Mouse (Mus musculus): ENCODE measurements at regions not wholly inside any gene's neighbourhood (a gene's known extent, or its start where the extent isn't known, plus 50 kb on each side); places are given as distances from the start of the nearest gene placed in this dataset.

DNA sequence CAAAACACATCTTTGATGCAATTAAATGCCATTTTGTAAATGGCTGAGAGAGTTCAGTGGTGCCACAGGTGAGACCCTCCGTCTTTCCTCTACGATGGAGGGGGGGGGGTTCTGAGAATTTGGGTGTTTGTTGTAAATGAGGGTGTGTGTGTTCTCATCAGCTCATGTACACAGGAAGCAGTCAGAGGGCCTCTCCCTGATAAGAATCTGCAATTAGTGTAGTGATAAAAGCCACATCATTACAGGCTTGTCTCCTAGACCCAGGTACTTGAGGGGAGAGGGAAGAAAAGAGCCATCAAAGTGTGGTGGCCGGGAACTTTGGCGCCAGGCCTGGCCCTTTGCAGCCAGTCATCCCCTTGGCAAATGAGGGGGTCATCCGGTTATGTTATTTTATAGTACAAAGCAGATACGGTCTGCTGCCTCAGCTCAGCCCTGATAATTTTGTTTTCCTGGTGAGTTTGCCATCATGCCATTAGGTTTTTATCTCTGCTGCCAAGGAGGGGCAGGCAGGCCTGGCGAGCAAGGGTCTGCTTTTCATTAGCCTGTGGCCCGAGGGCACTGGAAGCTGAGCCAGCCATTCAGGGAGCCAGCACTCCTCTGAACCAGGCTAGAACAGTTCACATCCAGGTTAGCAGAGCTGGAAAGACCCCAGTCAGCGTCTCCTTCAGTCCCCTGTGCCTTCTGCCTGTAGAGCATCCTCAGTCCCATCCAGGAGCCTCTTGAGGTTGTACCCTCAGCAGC lies 59.7 kb downstream of the H2al1j start:
- Histone ChIP-seq H3K4me1 (ENCODE audit: control insufficient read depth, insufficient read depth, low read length) (no peaks in the 10 kb centered on the region), H3K36me3 (ENCODE audit: control insufficient read depth, insufficient read depth, low read length) (no peaks in the 10 kb centered on the region), H3K4me3 (ENCODE audit: control insufficient read depth, low read depth, low read length) (no peak overlapping the region), H3K27ac (ENCODE audit: control insufficient read depth, insufficient read depth, low read depth, low read length) (no peak overlapping the region), H3K27me3 (ENCODE audit: control insufficient read depth, insufficient read depth, low read length) (no peaks in the 10 kb centered on the region)
- TF ChIP-seq CTCF (IDR thresholded peaks at IDR 0.05; ENCODE audit: control insufficient read depth, insufficient read depth, insufficient replicate concordance, low read depth, low read length) (no peak), POLR2A (IDR thresholded peaks at IDR 0.05; ENCODE audit: control insufficient read depth, low read depth, low read length) (no peak)

DNA sequence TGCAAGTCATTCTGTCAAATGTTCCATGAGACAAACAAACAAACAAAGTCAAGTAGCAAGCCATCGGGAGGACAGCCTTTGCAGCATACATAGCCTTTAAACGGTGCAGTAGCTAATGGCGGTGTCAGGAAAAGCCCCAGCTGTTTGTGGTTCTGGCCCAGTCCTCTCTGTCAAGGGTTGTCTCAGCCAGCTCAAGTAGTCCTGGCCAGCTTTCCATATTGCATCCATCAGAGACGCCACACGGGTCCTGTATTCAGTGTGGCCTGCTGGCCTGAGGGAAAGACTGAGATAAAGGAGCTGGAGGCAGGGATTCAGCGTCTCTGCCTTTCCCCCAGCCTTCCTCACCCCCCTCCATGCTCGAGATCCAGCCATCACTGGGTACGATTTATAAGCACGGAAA lies 61.2 kb downstream of the H2al1j start:
- Histone ChIP-seq H3K27ac (ENCODE audit: control insufficient read depth, insufficient read depth, low read depth, low read length) (no peak overlapping the region), H3K36me3 (ENCODE audit: control insufficient read depth, insufficient read depth, low read length) (no peaks in the 10 kb centered on the region), H3K4me3 (ENCODE audit: control insufficient read depth, low read depth, low read length) (no peak overlapping the region), H3K27me3 (ENCODE audit: control insufficient read depth, insufficient read depth, low read length) (no peaks in the 10 kb centered on the region), H3K4me1 (ENCODE audit: control insufficient read depth, insufficient read depth, low read length) (no peaks in the 10 kb centered on the region)
- TF ChIP-seq CTCF (IDR thresholded peaks at IDR 0.05; ENCODE audit: control insufficient read depth, insufficient read depth, insufficient replicate concordance, low read depth, low read length) (no peak), POLR2A (IDR thresholded peaks at IDR 0.05; ENCODE audit: control insufficient read depth, low read depth, low read length) (no peak)

DNA sequence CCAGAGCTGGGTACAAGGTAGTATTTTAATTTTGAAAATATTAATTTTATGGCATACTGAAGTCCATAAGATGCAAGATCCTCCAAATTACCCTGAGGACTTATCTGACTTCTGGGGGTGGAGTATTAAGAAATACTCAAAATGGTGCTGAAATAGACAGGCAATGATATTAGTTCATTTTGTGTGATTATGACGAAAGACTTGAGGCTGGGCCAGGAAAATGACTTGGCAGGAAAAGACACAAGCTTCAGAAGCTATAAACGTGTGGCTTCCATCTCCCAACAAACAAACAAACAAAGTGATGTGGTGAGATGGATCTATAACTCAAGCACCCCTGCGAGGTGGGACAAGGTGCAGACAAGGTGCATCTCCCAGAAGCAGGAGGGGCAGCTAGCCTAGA lies 72.8 kb downstream of the H2al1j start:
- Histone ChIP-seq H3K4me1 (ENCODE audit: control insufficient read depth, insufficient read depth, low read length) (no peaks in the 10 kb centered on the region), H3K27me3 (ENCODE audit: control insufficient read depth, insufficient read depth, low read length) (no peaks in the 10 kb centered on the region), H3K36me3 (ENCODE audit: control insufficient read depth, insufficient read depth, low read length) (no peaks in the 10 kb centered on the region), H3K4me3 (ENCODE audit: control insufficient read depth, low read depth, low read length) (no peak overlapping the region), H3K27ac (ENCODE audit: control insufficient read depth, insufficient read depth, low read depth, low read length) (no peak overlapping the region)
- TF ChIP-seq POLR2A (IDR thresholded peaks at IDR 0.05; ENCODE audit: control insufficient read depth, low read depth, low read length) (no peak), CTCF (IDR thresholded peaks at IDR 0.05; ENCODE audit: control insufficient read depth, insufficient read depth, insufficient replicate concordance, low read depth, low read length) (no peak)

DNA sequence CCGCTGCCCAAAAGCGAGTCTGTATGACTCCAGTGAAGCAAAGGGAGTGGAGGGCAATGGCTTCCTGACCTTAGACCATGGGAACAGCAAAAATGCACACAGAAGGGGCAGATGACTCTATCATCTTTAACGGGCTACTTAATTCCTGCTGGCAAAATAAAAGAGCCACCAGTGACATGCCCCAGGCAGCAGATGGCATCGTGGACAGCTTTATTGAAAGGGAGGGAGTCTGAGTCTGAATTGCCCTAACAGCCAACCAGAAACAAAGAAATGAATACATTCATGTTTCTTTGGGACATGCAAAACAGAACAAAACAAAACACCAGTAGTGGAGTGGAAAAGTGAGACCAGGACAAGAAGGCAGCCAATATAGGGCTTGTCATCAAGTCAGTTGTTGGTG lies 76.7 kb downstream of the H2al1j start:
- Histone ChIP-seq H3K4me3 (ENCODE audit: control insufficient read depth, low read depth, low read length) (no peak overlapping the region), H3K27me3 (ENCODE audit: control insufficient read depth, insufficient read depth, low read length) (no peaks in the 10 kb centered on the region), H3K36me3 (ENCODE audit: control insufficient read depth, insufficient read depth, low read length) (no peaks in the 10 kb centered on the region), H3K27ac (ENCODE audit: control insufficient read depth, insufficient read depth, low read depth, low read length) (no peak overlapping the region), H3K4me1 (ENCODE audit: control insufficient read depth, insufficient read depth, low read length) (no peaks in the 10 kb centered on the region)
- no peak for TF ChIP-seq CTCF (IDR thresholded peaks at IDR 0.05; ENCODE audit: control insufficient read depth, insufficient read depth, insufficient replicate concordance, low read depth, low read length)
- no peak for TF ChIP-seq POLR2A (IDR thresholded peaks at IDR 0.05; ENCODE audit: control insufficient read depth, low read depth, low read length)

DNA sequence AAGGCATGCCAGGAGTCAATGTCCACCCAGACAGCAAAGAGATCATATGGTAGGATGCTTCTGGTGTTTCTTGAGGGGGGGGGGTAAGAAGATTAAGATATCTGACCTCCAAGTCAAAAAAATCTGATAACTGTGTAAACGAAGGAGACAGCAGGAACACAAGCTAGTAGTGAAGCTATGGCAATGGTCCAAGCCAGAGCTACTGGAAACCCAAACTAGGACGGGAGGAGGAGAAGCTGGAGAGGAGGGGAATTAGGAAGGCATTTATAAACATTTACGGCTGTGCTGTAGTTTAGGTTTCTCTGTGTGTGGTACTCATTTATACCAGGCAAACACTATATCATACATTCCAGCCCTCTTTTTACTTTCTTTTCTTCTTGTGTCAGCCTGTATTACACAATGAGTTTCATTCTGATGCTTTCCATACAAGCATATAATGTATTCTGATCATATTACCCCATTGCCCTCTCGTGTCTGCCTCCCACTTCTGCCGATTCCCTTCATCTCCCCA lies 84.7 kb downstream of the H2al1j start:
- H3K4me1 ChIP-seq (ENCODE audit: control insufficient read depth, insufficient read depth, low read length), result no peaks in the 10 kb centered on the region
- no peak for TF ChIP-seq POLR2A (IDR thresholded peaks at IDR 0.05; ENCODE audit: control insufficient read depth, low read depth, low read length)
- no peak for TF ChIP-seq CTCF (IDR thresholded peaks at IDR 0.05; ENCODE audit: control insufficient read depth, insufficient read depth, insufficient replicate concordance, low read depth, low read length)
- H3K27ac ChIP-seq (ENCODE audit: control insufficient read depth, insufficient read depth, low read depth, low read length), result no peak overlapping the region
- H3K4me3 ChIP-seq (ENCODE audit: control insufficient read depth, low read depth, low read length), result no peak overlapping the region
- no peaks in the 10 kb centered on the region for H3K27me3 ChIP-seq (ENCODE audit: control insufficient read depth, insufficient read depth, low read length)
- no peaks in the 10 kb centered on the region for H3K36me3 ChIP-seq (ENCODE audit: control insufficient read depth, insufficient read depth, low read length)

DNA sequence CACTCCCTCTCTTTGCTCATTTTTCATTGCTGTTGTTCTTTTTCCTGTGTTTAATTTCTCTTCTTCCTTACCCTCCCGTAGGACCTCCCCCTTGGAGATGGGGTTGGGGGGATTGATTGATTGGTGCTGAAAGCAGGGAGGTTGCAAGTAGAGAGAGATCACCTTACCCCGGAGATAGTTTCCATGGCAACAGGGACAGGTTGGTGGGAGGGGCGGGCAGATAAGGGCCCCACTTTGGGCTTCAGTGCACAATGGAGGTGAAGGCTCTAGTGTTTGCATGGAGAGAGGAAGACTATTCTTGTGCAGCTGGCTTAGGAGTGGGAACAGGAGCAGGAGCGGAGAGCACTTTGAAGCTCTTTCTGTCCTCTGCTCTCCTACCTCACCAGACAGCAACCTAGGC lies 88.0 kb downstream of the H2al1j start:
- Histone ChIP-seq H3K4me1 (ENCODE audit: control insufficient read depth, insufficient read depth, low read length) (no peaks in the 10 kb centered on the region), H3K27me3 (ENCODE audit: control insufficient read depth, insufficient read depth, low read length) (no peaks in the 10 kb centered on the region), H3K36me3 (ENCODE audit: control insufficient read depth, insufficient read depth, low read length) (no peaks in the 10 kb centered on the region), H3K4me3 (ENCODE audit: control insufficient read depth, low read depth, low read length) (no peak overlapping the region), H3K27ac (ENCODE audit: control insufficient read depth, insufficient read depth, low read depth, low read length) (no peak overlapping the region)
- TF ChIP-seq POLR2A (IDR thresholded peaks at IDR 0.05; ENCODE audit: control insufficient read depth, low read depth, low read length) (no peak), CTCF (IDR thresholded peaks at IDR 0.05; ENCODE audit: control insufficient read depth, insufficient read depth, insufficient replicate concordance, low read depth, low read length) (no peak)

DNA sequence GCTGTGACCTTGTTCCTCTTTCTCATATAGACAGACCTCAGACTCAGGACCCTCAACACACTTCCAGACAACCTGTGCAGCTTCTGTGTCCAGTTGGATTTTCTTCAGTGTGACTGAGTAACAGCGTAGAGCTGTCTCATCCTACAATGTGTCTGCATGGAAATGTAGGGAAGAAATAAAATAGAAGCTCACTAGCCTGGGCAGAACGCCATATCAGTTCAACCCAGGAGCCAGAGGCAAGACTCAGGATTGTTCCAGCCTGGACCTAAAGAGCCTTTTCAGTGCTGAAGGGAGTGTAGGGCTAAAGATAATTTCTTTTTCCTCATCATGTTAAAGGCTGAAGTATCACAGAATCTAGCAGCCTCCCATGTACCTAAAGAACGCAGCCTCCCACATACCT lies 88.9 kb downstream of the H2al1j start:
- H3K4me3 ChIP-seq (ENCODE audit: control insufficient read depth, low read depth, low read length), result no peak overlapping the region
- no peaks in the 10 kb centered on the region for H3K27me3 ChIP-seq (ENCODE audit: control insufficient read depth, insufficient read depth, low read length)
- no peak overlapping the region for H3K27ac ChIP-seq (ENCODE audit: control insufficient read depth, insufficient read depth, low read depth, low read length)
- H3K4me1 ChIP-seq (ENCODE audit: control insufficient read depth, insufficient read depth, low read length), result no peaks in the 10 kb centered on the region
- no peak for TF ChIP-seq POLR2A (IDR thresholded peaks at IDR 0.05; ENCODE audit: control insufficient read depth, low read depth, low read length)
- H3K36me3 ChIP-seq (ENCODE audit: control insufficient read depth, insufficient read depth, low read length), result no peaks in the 10 kb centered on the region

All from testis, adult 2 months (tissue).